Mouse (Mus musculus): ENCODE data around the gene Nsg1.

GRCm38 (mm10) chr5:38137163-38137562 is 22.5 kb downstream of the Nsg1 start:
- no peak for TF ChIP-seq POLR2A (IDR thresholded peaks at IDR 0.05; ENCODE audit: low read depth, low read length)
- no peak for TF ChIP-seq CTCF (conservative IDR thresholded peaks at IDR 0.05; ENCODE audit: insufficient read depth, insufficient read length, low read depth, low read length)

Data from kidney, adult 2 months (tissue).